Mouse (Mus musculus) cerebellum, adult 2 months (tissue): ENCODE measurements at regions not wholly inside any gene's neighbourhood (a gene's known extent, or its start where the extent isn't known, plus 50 kb on each side); places are given as distances from the start of the nearest gene placed in this dataset.

Experiments
- CTCF ChIP-seq: fragments of 200-500 bp; IDR thresholded peaks from 2 replicates; pipeline ENCODE4 v1.5.1; 2011; ENCODE audit warnings: low read depth, mild to moderate bottlenecking, control low read depth, low read length, moderate library complexity, borderline replicate concordance; ENCODE audit not compliant: insufficient read depth
- POLR2A ChIP-seq: fragments of 200-500 bp; IDR thresholded peaks from 2 replicates; pipeline ENCODE4 v1.6.1; 2011; ENCODE audit warnings: low read length, control low read depth, borderline replicate concordance; ENCODE audit not compliant: insufficient read depth

GRCm38 (mm10) chr8:36364567-36365231 lies 599.1 kb downstream of the Gm19410 start:
- TF ChIP-seq POLR2A (no peak), CTCF (no peak)
